Mouse (Mus musculus): ENCODE measurements around the gene Dpy19l3. TPM values are rescaled to one million over a fixed set of nuclear protein-coding genes. Genes with fewer than 3 reads are reported as not detected.
A peak's percentile ranks its signal among the peaks of the same experiment; 100 is the strongest.

Dpy19l3 gene
- total RNA-seq (2014; rRNA removed) (26.9 and 52.7 TPM in 2 replicates), polyA plus RNA-seq (2015; fragmentation: Nextera tagmentation; extraction: Ambion mirVana) (33.9 and 36.9 TPM in 2 replicates)

DNA sequence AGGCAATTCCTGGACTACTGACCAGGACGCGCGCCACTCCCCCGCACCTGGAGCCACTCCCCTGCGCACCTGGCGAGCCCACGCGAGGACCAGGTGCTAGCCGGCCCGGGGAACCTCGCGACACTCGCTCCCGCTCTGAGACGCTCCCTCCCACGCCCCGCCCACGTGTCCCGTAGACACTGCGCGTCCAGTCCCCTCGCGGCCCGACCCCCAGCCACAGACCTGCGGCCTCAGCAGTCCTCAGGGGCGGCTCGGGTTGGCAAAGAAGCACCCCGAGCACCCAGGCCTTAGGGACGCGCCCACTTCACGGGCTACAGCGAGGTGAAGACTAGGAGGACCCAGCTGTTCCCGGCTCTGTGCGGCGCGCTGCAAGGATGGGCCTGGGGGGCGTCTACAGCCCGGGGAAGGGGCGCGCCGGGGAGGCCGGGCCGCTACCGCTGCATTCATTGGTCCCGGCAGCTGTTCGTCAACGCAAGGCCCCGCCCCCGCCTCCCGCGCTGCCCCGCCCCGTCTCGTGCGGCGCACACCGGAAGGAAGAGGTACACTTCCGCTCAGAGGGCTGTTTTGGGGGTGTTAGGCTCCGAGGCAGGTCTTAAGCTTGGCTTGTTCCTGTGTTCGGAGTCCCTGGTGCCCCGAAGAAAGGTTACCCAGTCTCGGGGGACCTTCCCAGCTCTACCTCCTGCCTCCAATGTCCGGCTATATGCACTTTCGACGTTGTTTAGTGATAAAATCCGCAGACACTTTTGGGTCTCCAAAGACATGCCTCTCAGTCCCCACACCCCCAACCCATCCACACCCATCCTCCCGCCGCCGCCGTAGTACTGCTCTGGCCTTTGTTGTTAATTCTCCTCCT lies at the start of gene Dpy19l3:
TSS of gene Dpy19l3 (minus strand) at position 422 of the 853 bp plus-strand sequence.
- peak; percentile 84 for DNase-seq (ENCODE audit: low spot score)
- 1% methylated on average over 69 of the region's 70 CpGs for WGBS
- TF ChIP-seq CTCF (IDR thresholded peaks at IDR 0.05): no peak

DNA sequence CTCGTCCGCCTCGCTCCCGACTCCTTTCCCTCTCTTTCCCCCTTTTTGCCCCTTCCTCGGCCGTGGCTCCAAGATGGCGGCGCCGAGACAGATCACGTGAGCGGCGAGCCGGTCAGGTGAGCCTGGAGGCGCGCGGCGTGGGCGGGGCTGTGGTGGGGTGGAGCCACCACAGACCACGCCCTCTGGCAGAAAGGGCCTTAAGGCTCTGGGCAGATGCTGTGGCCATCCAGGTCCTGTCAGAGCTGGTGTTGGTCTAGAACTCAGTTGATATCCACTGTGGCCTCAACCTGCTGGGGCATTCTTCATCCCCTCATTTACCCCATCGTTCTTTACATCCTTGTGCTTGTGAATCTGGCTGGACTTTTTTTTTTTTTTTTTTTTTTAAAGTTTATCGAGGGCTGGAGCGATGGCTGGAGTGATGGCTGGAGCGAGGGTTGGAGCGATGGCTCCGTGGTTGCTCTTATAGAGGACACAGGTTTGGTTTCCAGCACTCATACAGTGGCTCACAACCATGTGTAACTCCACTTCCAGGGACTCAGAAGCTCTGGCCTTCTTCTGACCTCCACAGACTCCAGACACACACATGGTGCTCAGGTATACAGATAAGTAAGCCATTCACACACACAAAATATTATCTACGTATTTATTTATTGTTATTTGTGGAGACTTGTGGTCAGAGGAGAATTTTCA lies 48.8 kb upstream of the Dpy19l3 start, which contains the start of gene Zfp507:
TSS of gene Zfp507 (minus strand) at position 98 of the 690 bp plus-strand sequence.
- no peaks in the 10 kb centered on the region for H3K27me3 ChIP-seq (ENCODE audit: insufficient read depth, low read length)
- H3K36me3 ChIP-seq (ENCODE audit: insufficient read depth, low read length): peaks cover 12% of the 10 kb centered on the region; the same call in 1 of the 2 replicates
- 0 out of 2 replicates have a peak, but pooled peaks cover 9% of the 10 kb centered on the region for H3K4me1 ChIP-seq (ENCODE audit: insufficient read depth, low read length)
- ATAC-seq (ENCODE audit: low FRiP score) (peak; percentile 95), DNase-seq (ENCODE audit: low spot score) (peak; percentile 93)
- peak within 1 kb of the TSS; percentile 85 for H3K27ac ChIP-seq (ENCODE audit: low read depth, low read length)
- peak within 1 kb of the TSS; percentile 96 for H3K9ac ChIP-seq (replicated peaks; ENCODE audit: low read length, poor library complexity, severe bottlenecking)
- 21% methylated on average over 26 of the region's 26 CpGs for WGBS
- peak within 1 kb of the TSS; percentile 87 for H3K4me2 ChIP-seq (ENCODE audit: low read depth, low read length, poor library complexity, severe bottlenecking)
- no peak for TF ChIP-seq CTCF (IDR thresholded peaks at IDR 0.05)
- H3K9me3 ChIP-seq (ENCODE audit: low read length): no peaks in the 10 kb centered on the region
- H3K4me3 ChIP-seq (ENCODE audit: low read depth, low read length): peak within 1 kb of the TSS; percentile 92

More for the DNA sequence above, at the start of gene Dpy19l3:
- ATAC-seq (ENCODE audit: low FRiP score): peak; percentile 98
- Histone ChIP-seq H3K4me1 (ENCODE audit: insufficient read depth, low read length) (peaks cover 3% of the 10 kb centered on the region), H3K4me3 (ENCODE audit: low read depth, low read length) (peak within 1 kb of the TSS; percentile 90), H3K4me2 (ENCODE audit: low read depth, low read length, poor library complexity, severe bottlenecking) (peak within 1 kb of the TSS; percentile 99), H3K9ac (replicated peaks; ENCODE audit: low read length, poor library complexity, severe bottlenecking) (peak within 1 kb of the TSS; percentile 76), H3K27me3 (ENCODE audit: insufficient read depth, low read length) (no peaks in the 10 kb centered on the region), H3K27ac (ENCODE audit: low read depth, low read length) (peak within 1 kb of the TSS; percentile 63), H3K36me3 (ENCODE audit: insufficient read depth, low read length) (peaks cover 3% of the 10 kb centered on the region; the same call in 1 of the 2 replicates), H3K9me3 (ENCODE audit: low read length) (no peaks in the 10 kb centered on the region)

DNA sequence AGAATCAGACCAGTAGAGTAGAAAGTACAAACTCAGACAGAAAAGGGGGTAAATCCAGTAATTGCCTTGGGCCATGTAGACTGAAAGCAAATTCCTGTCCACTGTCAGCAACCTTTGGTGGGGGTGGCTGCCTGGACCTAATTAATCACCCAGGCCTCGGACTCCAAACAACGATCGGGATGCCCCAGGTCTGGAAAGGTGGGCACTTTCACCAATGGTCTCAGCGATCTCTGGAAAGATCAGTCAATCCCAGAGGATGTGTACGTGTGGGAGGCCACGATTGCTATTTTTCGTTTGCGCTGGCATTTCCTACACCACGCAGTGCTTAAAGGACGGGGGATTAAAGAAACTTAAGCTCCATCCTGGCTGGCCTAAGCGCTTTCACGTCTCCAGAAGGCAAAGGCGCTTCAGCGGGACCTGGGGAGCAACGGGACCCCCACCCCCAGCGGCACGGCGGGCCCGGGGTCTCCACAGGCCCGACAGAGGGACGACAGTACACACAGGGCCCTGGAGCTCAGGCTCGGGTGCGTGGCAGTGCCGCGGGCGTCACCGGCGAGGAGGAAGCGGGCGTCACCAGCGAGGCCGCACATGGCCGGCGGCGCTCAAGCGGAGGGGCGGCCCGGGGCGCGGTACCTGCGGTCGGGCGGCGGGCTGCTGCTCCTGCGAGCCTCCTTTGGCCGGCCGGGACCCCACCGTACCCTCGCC lies 48.1 kb upstream of the Dpy19l3 start:
- DNase-seq (ENCODE audit: low spot score) (no peak), ATAC-seq (ENCODE audit: low FRiP score) (peak; percentile 86)
- TF ChIP-seq CTCF (IDR thresholded peaks at IDR 0.05): no peak
- under 1% methylated on average over 31 of the region's 49 CpGs for WGBS
- peak overlapping the region; percentile 96 for H3K9ac ChIP-seq (replicated peaks; ENCODE audit: low read length, poor library complexity, severe bottlenecking)
- no peaks in the 10 kb centered on the region for H3K9me3 ChIP-seq (ENCODE audit: low read length)
- H3K4me1 ChIP-seq (ENCODE audit: insufficient read depth, low read length): 0 out of 2 replicates have a peak, but pooled peaks cover 9% of the 10 kb centered on the region
- H3K4me3 ChIP-seq (ENCODE audit: low read depth, low read length): peak overlapping the region; percentile 92
- peak overlapping the region; percentile 87 for H3K4me2 ChIP-seq (ENCODE audit: low read depth, low read length, poor library complexity, severe bottlenecking)
- no peaks in the 10 kb centered on the region for H3K27me3 ChIP-seq (ENCODE audit: insufficient read depth, low read length)
- H3K36me3 ChIP-seq (ENCODE audit: insufficient read depth, low read length): peaks cover 12% of the 10 kb centered on the region; the same call in 1 of the 2 replicates
- H3K27ac ChIP-seq (ENCODE audit: low read depth, low read length): peak overlapping the region; percentile 85

DNA sequence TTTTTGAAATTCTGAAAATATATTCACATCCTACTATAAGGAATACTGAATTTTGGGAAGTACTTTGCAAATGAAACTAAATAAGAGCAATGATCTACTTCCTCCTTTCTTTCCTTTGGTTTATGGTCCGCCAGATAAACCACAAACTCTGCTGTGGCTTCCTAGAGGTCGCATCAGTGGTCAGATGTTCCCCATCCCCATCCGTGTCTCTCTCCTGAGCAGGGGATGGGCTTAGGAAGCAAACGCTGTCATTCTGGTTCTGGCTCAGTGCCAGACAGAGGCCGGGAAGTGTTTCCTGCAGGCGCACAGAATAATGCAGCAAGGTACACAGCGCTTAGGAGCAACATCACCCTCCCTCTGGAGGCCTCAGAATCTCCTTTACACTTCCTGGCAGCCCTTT lies 41.9 kb upstream of the Dpy19l3 start:
- TF ChIP-seq CTCF (IDR thresholded peaks at IDR 0.05): no peak
- ATAC-seq (ENCODE audit: low FRiP score): no peak
- no peak overlapping the region for H3K4me2 ChIP-seq (ENCODE audit: low read depth, low read length, poor library complexity, severe bottlenecking)
- H3K9me3 ChIP-seq (ENCODE audit: low read length): no peaks in the 10 kb centered on the region
- 57% methylated on average over 7 of the region's 7 CpGs for WGBS
- H3K9ac ChIP-seq (replicated peaks; ENCODE audit: low read length, poor library complexity, severe bottlenecking): no peak overlapping the region
- peaks cover 50% of the 10 kb centered on the region for H3K36me3 ChIP-seq (ENCODE audit: insufficient read depth, low read length)
- no peaks in the 10 kb centered on the region for H3K27me3 ChIP-seq (ENCODE audit: insufficient read depth, low read length)
- no peak overlapping the region for H3K4me3 ChIP-seq (ENCODE audit: low read depth, low read length)
- no peak for DNase-seq (ENCODE audit: low spot score)
- H3K27ac ChIP-seq (ENCODE audit: low read depth, low read length): no peak overlapping the region
- H3K4me1 ChIP-seq (ENCODE audit: insufficient read depth, low read length): 0 out of 2 replicates have a peak, but pooled peaks cover 1% of the 10 kb centered on the region

DNA sequence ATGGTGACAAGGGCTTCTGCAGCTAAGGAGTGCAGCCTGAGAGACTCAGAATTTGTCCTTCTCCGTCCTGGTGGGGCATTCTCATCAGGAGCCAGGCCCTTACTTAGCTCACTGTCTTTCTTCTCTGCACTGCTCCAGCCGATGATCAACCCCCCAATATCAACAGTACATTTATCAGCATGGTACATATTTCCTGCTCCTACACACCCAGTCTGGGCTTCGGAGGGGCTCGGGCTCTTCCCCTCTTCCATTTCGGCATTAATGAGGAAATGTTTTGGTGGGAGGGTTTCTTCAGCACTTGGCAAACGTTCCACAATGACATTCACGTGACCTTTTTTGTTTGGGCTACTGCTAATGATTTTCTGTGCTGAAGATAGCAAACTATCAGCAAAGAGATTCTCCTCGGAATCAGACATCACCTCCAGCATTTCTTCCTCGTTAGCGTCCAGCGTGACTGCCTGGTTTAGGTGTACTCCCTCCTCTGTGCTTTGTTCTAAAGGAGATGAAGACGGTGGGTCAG lies 40.0 kb upstream of the Dpy19l3 start:
- DNase-seq (ENCODE audit: low spot score) (no peak), ATAC-seq (ENCODE audit: low FRiP score) (no peak)
- Histone ChIP-seq H3K36me3 (ENCODE audit: insufficient read depth, low read length) (peaks cover 55% of the 10 kb centered on the region), H3K4me3 (ENCODE audit: low read depth, low read length) (no peak overlapping the region), H3K4me1 (ENCODE audit: insufficient read depth, low read length) (no peaks in the 10 kb centered on the region), H3K27me3 (ENCODE audit: insufficient read depth, low read length) (no peaks in the 10 kb centered on the region), H3K27ac (ENCODE audit: low read depth, low read length) (no peak overlapping the region), H3K4me2 (ENCODE audit: low read depth, low read length, poor library complexity, severe bottlenecking) (no peak overlapping the region), H3K9me3 (ENCODE audit: low read length) (no peaks in the 10 kb centered on the region), H3K9ac (replicated peaks; ENCODE audit: low read length, poor library complexity, severe bottlenecking) (no peak overlapping the region)
- no peak for TF ChIP-seq CTCF (IDR thresholded peaks at IDR 0.05)
- 87% methylated on average over 12 of the region's 12 CpGs for WGBS
